Mouse (Mus musculus): Measurements from ENCODE around the gene Crim1.
"Not testable (repeated sequence)": the region's sequence is repeated elsewhere in the genome, so short reads cannot be mapped to it uniquely, and the experiment has no call there.

Gene Crim1

GRCm38 (mm10) chr17:78250149-78250938 lies 50.3 kb downstream of the Crim1 start:
- DNase-seq (ENCODE audit: low spot score in 2 of 2), result no peak

- not testable (repeated sequence) for DNase-seq (ENCODE audit: low spot score in 2 of 2)
Measured at GRCm38 (mm10) chr17:78253587-78253986, 53.5 kb downstream of the Crim1 start.

- DNase-seq (ENCODE audit: low spot score in 2 of 2), result no peak
Measured at GRCm38 (mm10) chr17:78254256-78254655, 54.2 kb downstream of the Crim1 start.

GRCm38 (mm10) chr17:78255711-78256110 lies 55.7 kb downstream of the Crim1 start:
- DNase-seq (ENCODE audit: low spot score in 2 of 2), result no peak

- no peak for DNase-seq (ENCODE audit: low spot score in 2 of 2)
Measured at GRCm38 (mm10) chr17:78256534-78256933, 56.5 kb downstream of the Crim1 start.

GRCm38 (mm10) chr17:78261684-78262083 lies 61.6 kb downstream of the Crim1 start:
- DNase-seq (ENCODE audit: low spot score in 2 of 2), result no peak

- DNase-seq (ENCODE audit: low spot score in 2 of 2), result no peak
Measured at GRCm38 (mm10) chr17:78264116-78264515, 64.1 kb downstream of the Crim1 start.

GRCm38 (mm10) chr17:78265135-78265534 lies 65.1 kb downstream of the Crim1 start:
- no peak for DNase-seq (ENCODE audit: low spot score in 2 of 2)

- no peak for DNase-seq (ENCODE audit: low spot score in 2 of 2)
Measured at GRCm38 (mm10) chr17:78266271-78266670, 66.2 kb downstream of the Crim1 start.

- DNase-seq (ENCODE audit: low spot score in 2 of 2), result no peak
Measured at GRCm38 (mm10) chr17:78268591-78268990, 68.5 kb downstream of the Crim1 start.

- DNase-seq (ENCODE audit: low spot score in 2 of 2), result no peak
Measured at GRCm38 (mm10) chr17:78269311-78269710, 69.3 kb downstream of the Crim1 start.

GRCm38 (mm10) chr17:78270019-78270418 lies 70.0 kb downstream of the Crim1 start:
- DNase-seq (ENCODE audit: low spot score in 2 of 2), result no peak

- no peak for DNase-seq (ENCODE audit: low spot score in 2 of 2)
Measured at GRCm38 (mm10) chr17:78271731-78272130, 71.7 kb downstream of the Crim1 start.

GRCm38 (mm10) chr17:78272142-78272541 lies 72.1 kb downstream of the Crim1 start:
- DNase-seq (ENCODE audit: low spot score in 2 of 2), result no peak

- DNase-seq (ENCODE audit: low spot score in 2 of 2), result no peak
Measured at GRCm38 (mm10) chr17:78272713-78273483, 72.8 kb downstream of the Crim1 start.

- DNase-seq (ENCODE audit: low spot score in 2 of 2), result no peak
Measured at GRCm38 (mm10) chr17:78273875-78274274, 73.8 kb downstream of the Crim1 start.

- no peak for DNase-seq (ENCODE audit: low spot score in 2 of 2)
Measured at GRCm38 (mm10) chr17:78274609-78275506, 74.8 kb downstream of the Crim1 start.

GRCm38 (mm10) chr17:78275507-78275813 lies 75.4 kb downstream of the Crim1 start:
- no peak for DNase-seq (ENCODE audit: low spot score in 2 of 2)

- no peak for DNase-seq (ENCODE audit: low spot score in 2 of 2)
Measured at GRCm38 (mm10) chr17:78279191-78279590, 79.1 kb downstream of the Crim1 start.

- no peak for DNase-seq (ENCODE audit: low spot score in 2 of 2)
Measured at GRCm38 (mm10) chr17:78280991-78281712, 81.1 kb downstream of the Crim1 start.

GRCm38 (mm10) chr17:78283271-78283992 lies 83.4 kb downstream of the Crim1 start:
- DNase-seq (ENCODE audit: low spot score in 2 of 2), result no peak

All from urinary bladder, adult 18-20 months (tissue).